Mouse (Mus musculus): ENCODE results near the gene Rom1. TPM values are rescaled to one million over a fixed set of nuclear protein-coding genes. Genes with fewer than 3 reads are reported as not detected.

Rom1 gene
- polyA plus RNA-seq, 1 experiment, result 6.0 TPM

DNA sequence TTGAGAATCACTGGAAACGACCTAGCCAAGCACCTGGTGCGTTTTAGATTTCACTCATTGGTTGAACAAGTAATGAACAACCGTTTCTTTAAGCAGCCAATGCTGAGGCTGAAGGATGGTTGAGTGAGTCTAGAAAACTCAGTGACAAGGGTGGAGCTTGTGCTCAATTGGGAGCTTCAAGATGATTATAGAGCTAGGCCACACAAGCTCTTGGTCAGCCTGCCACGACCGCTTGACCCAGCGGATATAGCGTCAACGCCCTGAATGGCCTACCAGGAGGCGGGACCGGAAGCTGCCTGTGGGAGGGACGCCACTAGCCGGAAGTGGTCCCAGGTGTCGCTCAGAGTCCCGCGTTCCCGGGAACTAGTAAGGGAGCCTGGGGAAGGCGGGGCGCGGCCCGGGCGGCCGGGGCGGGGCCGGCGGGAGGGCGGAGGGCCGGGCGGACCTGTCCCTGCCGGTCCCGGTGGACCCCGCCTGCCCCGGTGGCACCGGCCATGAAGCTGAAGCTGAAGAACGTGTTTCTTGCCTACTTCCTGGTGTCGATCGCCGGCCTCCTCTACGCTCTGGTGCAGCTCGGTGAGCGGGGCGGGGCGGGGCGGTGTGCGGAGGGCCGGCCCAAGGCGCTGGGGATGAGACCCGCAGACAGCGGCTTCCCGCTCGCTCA, 9.0 kb downstream of the Rom1 start, which contains the start of gene B3gat3:
Gene B3gat3, plus strand, starts transcription at position 302 of the 664 bp plus-strand sequence.
- no peak for TF ChIP-seq E2F4 (IDR thresholded peaks at IDR 0.05; ENCODE audit: insufficient read depth)
- no peak for TF ChIP-seq USF1 (IDR thresholded peaks at IDR 0.05; ENCODE audit: low read depth)
- no peak for TF ChIP-seq MYOD1 (IDR thresholded peaks at IDR 0.05; ENCODE audit: control insufficient read depth in 1 of 3, insufficient read length in 2 of 3, low read depth in 2 of 3)
- peak; percentile 89 for TF ChIP-seq POLR2A (IDR thresholded peaks at IDR 0.05; ENCODE audit: insufficient read length, low read depth)
- peak; percentile 86 for TF ChIP-seq POLR2AphosphoS2 (IDR thresholded peaks at IDR 0.05; ENCODE audit: insufficient read length, low read depth)
- TF ChIP-seq MYOG (IDR thresholded peaks at IDR 0.05; ENCODE audit: control insufficient read depth in 1 of 3, insufficient read depth in 1 of 3, insufficient read length in 2 of 3, low read depth in 2 of 3), result peak in 1 of 3 experiments; percentile 28
- no peak for TF ChIP-seq SRF (IDR thresholded peaks at IDR 0.05; ENCODE audit: control insufficient read depth, insufficient read length, low read depth)
- no peak for TF ChIP-seq TCF12 (IDR thresholded peaks at IDR 0.05; ENCODE audit: insufficient read depth, poor library complexity, severe bottlenecking)
- TF ChIP-seq TCF3 (IDR thresholded peaks at IDR 0.05; ENCODE audit: insufficient read length, low read depth), result no peak
- no peak for TF ChIP-seq REST (IDR thresholded peaks at IDR 0.05; ENCODE audit: insufficient read depth, insufficient read length)
- no peak for TF ChIP-seq CEBPB (IDR thresholded peaks at IDR 0.05; ENCODE audit: insufficient read depth, poor library complexity, severe bottlenecking)
- TF ChIP-seq MAX (IDR thresholded peaks at IDR 0.05; ENCODE audit: low read depth), result no peak
- Histone ChIP-seq H3K4me2 (ENCODE audit: low read depth) (peak within 1 kb of the TSS; percentile 97), H3K27me3 (ENCODE audit: control insufficient read depth, insufficient read depth, insufficient read length) (no peaks in the 10 kb centered on the region), H3K79me2 (ENCODE audit: control insufficient read depth, insufficient read depth) (peaks cover 35% of the 10 kb centered on the region), H3K4me3 (peak within 1 kb of the TSS; percentile 81), H3K36me3 (ENCODE audit: control insufficient read depth, insufficient read depth) (peaks cover 20% of the 10 kb centered on the region), H3ac (ENCODE audit: control insufficient read depth, insufficient read length) (peak within 1 kb of the TSS; percentile 62)

DNA sequence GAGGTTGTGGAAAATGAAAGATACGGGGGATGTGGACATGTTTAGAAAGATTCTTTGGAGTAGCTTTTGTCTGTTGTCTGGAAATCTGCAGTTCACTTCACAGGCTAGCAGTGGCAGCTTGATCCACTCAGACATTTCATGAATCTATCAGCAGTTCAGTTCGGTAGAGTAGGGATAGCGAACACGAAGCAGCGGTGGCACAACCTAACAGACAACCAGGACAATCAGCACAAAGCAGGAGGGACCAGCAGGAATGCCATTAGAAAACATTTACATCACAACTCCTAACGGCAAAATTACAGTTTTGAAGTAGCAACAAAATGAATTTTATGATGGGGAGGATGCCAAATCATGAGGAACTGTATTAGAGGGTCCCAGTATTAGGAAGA, 9.5 kb downstream of the Rom1 start:
- peaks cover 35% of the 10 kb centered on the region for H3K79me2 ChIP-seq (ENCODE audit: control insufficient read depth, insufficient read depth)
- peak overlapping the region; percentile 62 for H3ac ChIP-seq (ENCODE audit: control insufficient read depth, insufficient read length)
- no peak overlapping the region for H3K4me2 ChIP-seq (ENCODE audit: low read depth)
- peaks cover 25% of the 10 kb centered on the region for H3K36me3 ChIP-seq (ENCODE audit: control insufficient read depth, insufficient read depth)
- H3K4me3 ChIP-seq, result peak overlapping the region; percentile 81
- no peaks in the 10 kb centered on the region for H3K27me3 ChIP-seq (ENCODE audit: control insufficient read depth, insufficient read depth, insufficient read length)
- TF ChIP-seq USF1 (IDR thresholded peaks at IDR 0.05; ENCODE audit: low read depth) (no peak), MAX (IDR thresholded peaks at IDR 0.05; ENCODE audit: low read depth) (no peak), POLR2AphosphoS2 (IDR thresholded peaks at IDR 0.05; ENCODE audit: insufficient read length, low read depth) (peak; percentile 20)

DNA sequence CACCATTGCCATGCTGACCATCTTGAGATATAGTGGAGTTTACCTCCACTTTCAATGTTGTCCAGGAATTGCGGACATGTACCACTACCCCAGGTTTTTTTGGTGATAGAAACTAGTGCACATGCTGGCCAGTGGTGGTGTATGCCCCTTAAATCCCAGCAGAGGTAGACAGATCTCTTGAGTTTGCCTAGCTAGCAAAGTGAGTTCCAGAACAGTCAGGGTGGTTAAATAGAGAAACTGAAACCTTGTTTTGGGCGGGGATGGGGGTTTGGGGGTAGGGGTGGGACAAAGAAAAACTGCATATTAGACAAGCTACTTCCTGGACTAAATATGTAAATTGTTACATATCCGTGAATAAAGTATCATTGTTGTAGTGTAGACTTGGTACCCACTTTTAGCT, 10.2 kb downstream of the Rom1 start:
- TF ChIP-seq POLR2A (IDR thresholded peaks at IDR 0.05; ENCODE audit: insufficient read length, low read depth) (no peak), SRF (IDR thresholded peaks at IDR 0.05; ENCODE audit: control insufficient read depth, insufficient read length, low read depth) (no peak), TCF3 (IDR thresholded peaks at IDR 0.05; ENCODE audit: insufficient read length, low read depth) (no peak), MYOG (IDR thresholded peaks at IDR 0.05; ENCODE audit: control insufficient read depth in 1 of 3, insufficient read depth in 1 of 3, insufficient read length in 2 of 3, low read depth in 2 of 3) (no peak), CEBPB (IDR thresholded peaks at IDR 0.05; ENCODE audit: insufficient read depth, poor library complexity, severe bottlenecking) (no peak), MYOD1 (IDR thresholded peaks at IDR 0.05; ENCODE audit: control insufficient read depth in 1 of 3, insufficient read length in 2 of 3, low read depth in 2 of 3) (no peak), E2F4 (IDR thresholded peaks at IDR 0.05; ENCODE audit: insufficient read depth) (no peak), TCF12 (IDR thresholded peaks at IDR 0.05; ENCODE audit: insufficient read depth, poor library complexity, severe bottlenecking) (no peak), POLR2AphosphoS2 (IDR thresholded peaks at IDR 0.05; ENCODE audit: insufficient read length, low read depth) (no peak), USF1 (IDR thresholded peaks at IDR 0.05; ENCODE audit: low read depth) (no peak), MAX (IDR thresholded peaks at IDR 0.05; ENCODE audit: low read depth) (no peak), REST (IDR thresholded peaks at IDR 0.05; ENCODE audit: insufficient read depth, insufficient read length) (no peak)
- Histone ChIP-seq H3K4me2 (ENCODE audit: low read depth) (no peak overlapping the region), H3ac (ENCODE audit: control insufficient read depth, insufficient read length) (no peak overlapping the region), H3K27me3 (ENCODE audit: control insufficient read depth, insufficient read depth, insufficient read length) (no peaks in the 10 kb centered on the region), H3K4me3 (no peak overlapping the region), H3K36me3 (ENCODE audit: control insufficient read depth, insufficient read depth) (peaks cover 32% of the 10 kb centered on the region), H3K79me2 (ENCODE audit: control insufficient read depth, insufficient read depth) (peaks cover 34% of the 10 kb centered on the region)

DNA sequence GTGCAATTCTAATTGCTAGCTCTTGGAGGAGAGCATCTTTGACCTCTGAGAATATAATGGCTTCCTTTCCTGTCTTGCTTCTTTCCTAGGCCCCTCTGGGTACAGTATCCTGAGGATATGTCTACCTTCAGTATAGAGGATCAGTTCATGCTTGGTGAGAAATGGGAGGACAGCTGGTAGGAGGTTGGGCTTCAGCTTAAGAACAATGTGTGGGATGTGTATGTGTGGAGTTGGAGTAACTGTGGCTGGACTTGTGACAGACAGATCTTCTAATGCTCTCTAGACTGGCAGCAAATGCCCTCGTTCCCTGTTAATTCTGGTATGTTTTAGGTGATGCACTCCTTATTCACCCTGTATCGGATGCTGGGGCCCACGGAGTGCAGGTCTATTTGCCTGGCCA, 14.9 kb downstream of the Rom1 start:
- Histone ChIP-seq H3K4me3 (no peak overlapping the region), H3K27me3 (ENCODE audit: control insufficient read depth, insufficient read depth, insufficient read length) (no peaks in the 10 kb centered on the region), H3K36me3 (ENCODE audit: control insufficient read depth, insufficient read depth) (peaks cover 68% of the 10 kb centered on the region), H3ac (ENCODE audit: control insufficient read depth, insufficient read length) (no peak overlapping the region), H3K79me2 (ENCODE audit: control insufficient read depth, insufficient read depth) (no peaks in the 10 kb centered on the region), H3K4me2 (ENCODE audit: low read depth) (no peak overlapping the region)
- no peak for TF ChIP-seq USF1 (IDR thresholded peaks at IDR 0.05; ENCODE audit: low read depth)

DNA sequence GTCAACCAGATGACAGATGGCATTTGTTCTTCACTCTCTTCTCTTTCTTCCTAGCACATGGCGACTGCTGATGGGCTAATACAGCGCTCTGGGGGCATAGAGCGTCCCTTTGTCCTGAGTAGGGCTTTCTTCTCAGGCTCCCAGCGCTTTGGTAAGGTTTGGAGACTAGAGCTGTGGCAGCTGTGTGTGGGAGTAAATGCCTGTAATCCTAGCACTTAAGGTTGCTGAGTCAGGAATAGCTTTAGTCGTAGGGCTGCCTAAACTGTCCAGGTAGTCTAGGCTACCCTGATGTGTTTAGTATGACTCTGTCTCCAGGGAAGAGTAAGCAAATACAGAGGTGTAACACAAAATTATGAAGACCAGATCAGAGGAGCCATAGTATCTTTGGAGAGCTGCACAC, 17.3 kb downstream of the Rom1 start:
- Histone ChIP-seq H3K36me3 (ENCODE audit: control insufficient read depth, insufficient read depth) (peaks cover 78% of the 10 kb centered on the region), H3K4me3 (no peak overlapping the region), H3ac (ENCODE audit: control insufficient read depth, insufficient read length) (no peak overlapping the region), H3K79me2 (ENCODE audit: control insufficient read depth, insufficient read depth) (no peaks in the 10 kb centered on the region), H3K4me2 (ENCODE audit: low read depth) (no peak overlapping the region), H3K27me3 (ENCODE audit: control insufficient read depth, insufficient read depth, insufficient read length) (no peaks in the 10 kb centered on the region)
- TF ChIP-seq TCF3 (IDR thresholded peaks at IDR 0.05; ENCODE audit: insufficient read length, low read depth), result no peak
- no peak for TF ChIP-seq SRF (IDR thresholded peaks at IDR 0.05; ENCODE audit: control insufficient read depth, insufficient read length, low read depth)
- TF ChIP-seq POLR2AphosphoS2 (IDR thresholded peaks at IDR 0.05; ENCODE audit: insufficient read length, low read depth), result no peak
- no peak for TF ChIP-seq USF1 (IDR thresholded peaks at IDR 0.05; ENCODE audit: low read depth)
- TF ChIP-seq MAX (IDR thresholded peaks at IDR 0.05; ENCODE audit: low read depth), result no peak
- no peak for TF ChIP-seq CEBPB (IDR thresholded peaks at IDR 0.05; ENCODE audit: insufficient read depth, poor library complexity, severe bottlenecking)
- no peak for TF ChIP-seq POLR2A (IDR thresholded peaks at IDR 0.05; ENCODE audit: insufficient read length, low read depth)
- no peak for TF ChIP-seq MYOD1 (IDR thresholded peaks at IDR 0.05; ENCODE audit: control insufficient read depth in 1 of 3, insufficient read length in 2 of 3, low read depth in 2 of 3)
- no peak for TF ChIP-seq MYOG (IDR thresholded peaks at IDR 0.05; ENCODE audit: control insufficient read depth in 1 of 3, insufficient read depth in 1 of 3, insufficient read length in 2 of 3, low read depth in 2 of 3)
- TF ChIP-seq TCF12 (IDR thresholded peaks at IDR 0.05; ENCODE audit: insufficient read depth, poor library complexity, severe bottlenecking), result no peak
- TF ChIP-seq REST (IDR thresholded peaks at IDR 0.05; ENCODE audit: insufficient read depth, insufficient read length), result no peak
- TF ChIP-seq E2F4 (IDR thresholded peaks at IDR 0.05; ENCODE audit: insufficient read depth), result no peak

All from myocyte (in vitro differentiated cells).